Mouse (Mus musculus) kidney, postnatal 0 days (tissue): ENCODE data around the gene Ubr1. TPM values are rescaled to one million over a fixed set of nuclear protein-coding genes. Genes with fewer than 3 reads are reported as not detected.
A peak's percentile ranks its signal among the peaks of the same experiment; 100 is the strongest.

Experiments used
- ATAC-seq: fragments of 200-750 bp; cut with Nextera tagmentation; replicated peaks from 2 replicates; pipeline ENCODE4 v1.8.0; 2017; ENCODE audit warnings: low read depth, moderate number of reproducible peaks, moderate TSS enrichment, moderate library complexity; ENCODE audit not compliant: low FRiP score
- DNase-seq: peaks from one replicate; pipeline ENCODE4 v3.0.0-alpha.2; 2016; ENCODE audit warnings: low spot score
- H3K27ac ChIP-seq: fragments of 300-500 bp; sonication (generic); 2 replicates; pipeline ENCODE4 v1.5.1; 2014; ENCODE audit warnings: mild to moderate bottlenecking
- H3K27me3 ChIP-seq: fragments of 300-500 bp; sonication (generic); 2 replicates; pipeline ENCODE4 v1.6.1; 2014; ENCODE audit warnings: low read length, mixed read lengths; ENCODE audit not compliant: insufficient read depth
- H3K36me3 ChIP-seq: fragments of 300-500 bp; sonication (generic); 2 replicates; pipeline ENCODE4 v1.6.1; 2014; ENCODE audit warnings: low read length, mixed read lengths; ENCODE audit not compliant: insufficient read depth
- H3K4me1 ChIP-seq: fragments of 300-500 bp; sonication (generic); replicated peaks from 2 replicates; pipeline ENCODE4 v1.6.1; 2014; ENCODE audit warnings: antibody characterized with exemption, low read length, mixed read lengths; ENCODE audit not compliant: insufficient read depth
- H3K4me2 ChIP-seq: fragments of 300-500 bp; sonication (generic); 2 replicates; pipeline ENCODE4 v1.6.1; 2014; ENCODE audit warnings: mild to moderate bottlenecking, low read length, moderate library complexity, mixed read lengths
- H3K4me3 ChIP-seq: fragments of 300-500 bp; sonication (generic); replicated peaks from 2 replicates; pipeline ENCODE4 v1.5.1; 2014; ENCODE audit warnings: low read depth, low read length
- H3K9ac ChIP-seq: fragments of 300-500 bp; sonication (generic); 2 replicates; pipeline ENCODE4 v1.6.1; 2014; ENCODE audit warnings: low read depth, low read length
- H3K9me3 ChIP-seq: fragments of 300-500 bp; sonication (generic); replicated peaks from 2 replicates; pipeline ENCODE4 v1.6.1; 2016; ENCODE audit warnings: low read length, inconsistent platforms, mixed read lengths
- CTCF ChIP-seq: IDR thresholded peaks from 2 replicates; pipeline ENCODE4 v1.5.1; 2016; ENCODE audit warnings: antibody characterized with exemption, low read depth, mild to moderate bottlenecking, moderate library complexity
- WGBS: fragments of 180-500 bp; shearing (Covaris S2); extraction: QIAGEN DNeasy Blood & Tissue Kit; methylation state at CpG from one replicate; pipeline ENCODE4 v1.1.7; 2014; 5-methylcytosine and 5-hydroxymethylcytosine counted together
- polyA plus RNA-seq: library from polyadenylated mRNA; unstranded; fragments of >200 nt; fragmentation: Nextera tagmentation; extraction: Ambion mirVana; gene quantifications from 2 replicates; pipeline ENCODE4 v1.2.1, GENCODE M21; 2015

The Ubr1 gene
- polyA plus RNA-seq, 1 experiment from 2014 or later, result 16.2 TPM

- WGBS, result under 1% methylated on average over 23 of the region's 23 CpGs
- no peak for TF ChIP-seq CTCF
- Histone ChIP-seq H3K36me3 (no peaks in the 10 kb centered on the region), H3K4me2 (peak overlapping the region; percentile 80), H3K27me3 (no peaks in the 10 kb centered on the region), H3K27ac (peak overlapping the region; percentile 88), H3K4me1 (peaks cover 4% of the 10 kb centered on the region; the same call in 1 of the 2 replicates), H3K9ac (peak overlapping the region; percentile 86), H3K4me3 (peak overlapping the region; percentile 90), H3K9me3 (no peaks in the 10 kb centered on the region)
- DNase-seq (peak; percentile 50), ATAC-seq (peak; percentile 2)
Observed at GRCm38 (mm10) chr2:120970045-120970539, 423 bp downstream of the Ubr1 start.

- ATAC-seq (no peak), DNase-seq (no peak)
- H3K4me1 ChIP-seq, result peaks cover 4% of the 10 kb centered on the region; the same call in 1 of the 2 replicates
- no peaks in the 10 kb centered on the region for H3K9me3 ChIP-seq
- no peaks in the 10 kb centered on the region for H3K27me3 ChIP-seq
- no peak overlapping the region for H3K9ac ChIP-seq
- no peak for TF ChIP-seq CTCF
- H3K27ac ChIP-seq, result no peak overlapping the region
- WGBS, result 93% methylated on average over 3 of the region's 3 CpGs
- H3K4me3 ChIP-seq, result no peak overlapping the region
- no peak overlapping the region for H3K4me2 ChIP-seq
- peaks cover 7% of the 10 kb centered on the region; the same call in 1 of the 2 replicates for H3K36me3 ChIP-seq
Observed at GRCm38 (mm10) chr2:120965486-120965885, 5.0 kb downstream of the Ubr1 start.

- no peak overlapping the region for H3K4me2 ChIP-seq
- no peaks in the 10 kb centered on the region for H3K27me3 ChIP-seq
- no peak overlapping the region for H3K27ac ChIP-seq
- TF ChIP-seq CTCF, result no peak
- DNase-seq, result no peak
- H3K9ac ChIP-seq, result no peak overlapping the region
- H3K36me3 ChIP-seq, result peaks cover 16% of the 10 kb centered on the region
- no peak for ATAC-seq
- WGBS, result 89% methylated on average over 7 of the region's 7 CpGs
- no peaks in the 10 kb centered on the region for H3K4me1 ChIP-seq
- no peak overlapping the region for H3K4me3 ChIP-seq
- no peaks in the 10 kb centered on the region for H3K9me3 ChIP-seq
Observed at GRCm38 (mm10) chr2:120963110-120963509, 7.4 kb downstream of the Ubr1 start.

GRCm38 (mm10) chr2:120960261-120960660 lies 10.3 kb downstream of the Ubr1 start:
- Histone ChIP-seq H3K9me3 (no peaks in the 10 kb centered on the region), H3K4me1 (no peaks in the 10 kb centered on the region), H3K9ac (no peak overlapping the region), H3K4me2 (no peak overlapping the region), H3K4me3 (no peak overlapping the region), H3K27me3 (no peaks in the 10 kb centered on the region), H3K36me3 (peaks cover 16% of the 10 kb centered on the region), H3K27ac (no peak overlapping the region)
- DNase-seq (no peak), ATAC-seq (no peak)
- WGBS, result 98% methylated on average over 1 of the region's 1 CpGs
- TF ChIP-seq CTCF, result no peak

GRCm38 (mm10) chr2:120959827-120960226 lies 10.7 kb downstream of the Ubr1 start:
- Histone ChIP-seq H3K4me2 (no peak overlapping the region), H3K9ac (no peak overlapping the region), H3K9me3 (no peaks in the 10 kb centered on the region), H3K36me3 (peaks cover 16% of the 10 kb centered on the region), H3K4me3 (no peak overlapping the region), H3K4me1 (no peaks in the 10 kb centered on the region), H3K27me3 (no peaks in the 10 kb centered on the region), H3K27ac (no peak overlapping the region)
- ATAC-seq (no peak), DNase-seq (no peak)
- 93% methylated on average over 5 of the region's 5 CpGs for WGBS
- no peak for TF ChIP-seq CTCF

GRCm38 (mm10) chr2:120959363-120959762 lies 11.2 kb downstream of the Ubr1 start:
- no peak for DNase-seq
- H3K9ac ChIP-seq, result no peak overlapping the region

More at GRCm38 (mm10) chr2:120959363-120959762, 11.2 kb downstream of the Ubr1 start:
- ATAC-seq, result no peak
- H3K36me3 ChIP-seq, result peaks cover 21% of the 10 kb centered on the region
- H3K4me3 ChIP-seq, result no peak overlapping the region
- no peak overlapping the region for H3K4me2 ChIP-seq
- no peaks in the 10 kb centered on the region for H3K27me3 ChIP-seq
- 94% methylated on average over 2 of the region's 2 CpGs for WGBS
- no peaks in the 10 kb centered on the region for H3K4me1 ChIP-seq
- no peak overlapping the region for H3K27ac ChIP-seq
- no peaks in the 10 kb centered on the region for H3K9me3 ChIP-seq
- no peak for TF ChIP-seq CTCF
